Mouse (Mus musculus): Measurements from ENCODE around the gene Nbea.

Nbea gene

DNA sequence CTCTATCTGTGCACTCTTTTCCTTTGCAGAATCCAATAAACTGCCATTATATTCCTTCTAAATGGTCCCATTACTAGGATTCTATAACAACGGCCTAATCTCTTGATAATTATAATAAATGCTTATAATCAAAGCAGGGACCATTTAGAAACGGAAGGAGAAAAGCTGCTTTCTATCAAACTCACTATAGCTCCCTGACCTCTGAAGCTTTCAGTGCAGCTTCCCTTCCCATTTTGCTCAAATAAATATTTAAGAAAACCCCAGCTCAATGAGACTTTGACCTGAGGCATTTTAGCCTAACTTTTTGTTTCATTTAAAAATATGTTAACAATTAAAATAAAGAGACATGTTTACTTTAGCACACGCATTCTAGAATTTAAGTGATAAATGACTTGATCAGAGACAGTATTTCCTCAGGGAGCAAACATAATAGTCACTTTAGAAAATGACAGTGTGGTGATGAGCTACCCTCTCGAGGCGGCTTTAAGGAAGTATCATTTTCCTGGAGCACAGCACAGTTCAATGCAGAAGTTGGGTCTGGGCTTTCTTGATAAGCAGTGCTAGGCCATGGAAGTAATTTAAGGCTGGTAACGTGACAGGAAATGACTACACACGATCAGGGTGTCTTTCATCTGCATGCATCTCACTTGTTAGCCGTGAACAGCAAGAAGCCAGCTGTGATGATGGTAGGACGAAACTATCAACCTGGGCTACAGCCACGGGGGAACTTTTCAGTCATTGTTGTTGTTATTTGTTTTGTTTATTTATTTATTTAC lies 354.8 kb downstream of the Nbea start:
- no peak for DNase-seq (ENCODE audit: low spot score in 2 of 2)

DNA sequence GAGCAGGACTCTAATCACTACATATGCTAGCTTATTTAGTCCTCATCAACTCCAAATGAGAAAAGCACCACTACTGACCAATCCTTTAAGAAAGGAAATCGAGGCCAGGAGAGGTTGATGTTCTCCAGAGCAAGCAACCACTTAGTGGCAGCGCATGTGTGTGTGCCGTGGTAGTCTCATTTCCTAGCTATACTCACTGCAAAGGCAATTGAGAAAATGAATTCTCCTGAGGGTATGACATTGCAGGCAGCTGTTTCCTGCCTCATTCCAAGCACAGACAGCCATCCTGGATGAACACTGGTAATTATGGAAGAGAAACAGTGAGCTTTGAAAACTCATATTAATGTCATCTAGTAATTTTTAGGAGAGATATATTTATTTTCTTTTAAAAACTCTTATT lies 358.6 kb downstream of the Nbea start:
- DNase-seq (ENCODE audit: low spot score in 2 of 2), result no peak

DNA sequence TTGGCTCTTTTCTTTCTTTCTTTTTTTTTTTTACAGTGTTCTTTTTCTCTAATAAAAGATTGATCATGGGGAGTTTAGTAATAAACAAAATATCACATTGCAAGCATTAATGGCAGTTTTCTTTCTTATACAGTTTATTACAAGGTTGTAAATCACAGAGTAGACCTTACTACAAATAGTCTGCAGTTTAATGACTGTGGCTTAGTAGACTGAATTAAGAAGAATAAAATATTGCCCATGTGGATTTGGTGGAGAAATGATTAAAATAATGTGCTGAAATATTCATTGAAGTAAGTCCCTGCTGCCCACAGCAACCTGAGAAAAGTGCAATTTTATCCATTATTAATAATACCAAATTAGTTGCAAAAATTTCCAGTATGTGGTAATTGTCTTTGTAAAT lies 363.9 kb downstream of the Nbea start:
- no peak for DNase-seq (ENCODE audit: low spot score in 2 of 2)

DNA sequence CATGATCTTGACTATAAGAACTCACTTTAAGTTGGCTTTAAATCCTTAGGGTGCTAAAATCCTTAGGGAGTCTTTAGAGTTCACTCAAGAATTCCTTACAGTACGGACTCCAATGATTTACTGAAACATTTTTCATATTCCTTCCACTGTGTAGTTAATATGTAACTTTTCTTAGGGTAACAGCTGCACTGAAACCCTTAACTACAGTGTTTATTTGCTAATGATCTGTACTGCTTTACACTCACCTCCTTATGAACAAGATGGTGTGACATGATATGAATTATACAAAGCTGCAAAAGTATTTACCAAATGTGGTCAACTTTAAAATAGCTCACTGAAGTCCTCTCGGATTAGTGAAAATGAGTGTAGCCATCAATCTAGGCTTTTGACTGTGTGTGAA lies 365.4 kb downstream of the Nbea start:
- no peak for DNase-seq (ENCODE audit: low spot score in 2 of 2)

DNA sequence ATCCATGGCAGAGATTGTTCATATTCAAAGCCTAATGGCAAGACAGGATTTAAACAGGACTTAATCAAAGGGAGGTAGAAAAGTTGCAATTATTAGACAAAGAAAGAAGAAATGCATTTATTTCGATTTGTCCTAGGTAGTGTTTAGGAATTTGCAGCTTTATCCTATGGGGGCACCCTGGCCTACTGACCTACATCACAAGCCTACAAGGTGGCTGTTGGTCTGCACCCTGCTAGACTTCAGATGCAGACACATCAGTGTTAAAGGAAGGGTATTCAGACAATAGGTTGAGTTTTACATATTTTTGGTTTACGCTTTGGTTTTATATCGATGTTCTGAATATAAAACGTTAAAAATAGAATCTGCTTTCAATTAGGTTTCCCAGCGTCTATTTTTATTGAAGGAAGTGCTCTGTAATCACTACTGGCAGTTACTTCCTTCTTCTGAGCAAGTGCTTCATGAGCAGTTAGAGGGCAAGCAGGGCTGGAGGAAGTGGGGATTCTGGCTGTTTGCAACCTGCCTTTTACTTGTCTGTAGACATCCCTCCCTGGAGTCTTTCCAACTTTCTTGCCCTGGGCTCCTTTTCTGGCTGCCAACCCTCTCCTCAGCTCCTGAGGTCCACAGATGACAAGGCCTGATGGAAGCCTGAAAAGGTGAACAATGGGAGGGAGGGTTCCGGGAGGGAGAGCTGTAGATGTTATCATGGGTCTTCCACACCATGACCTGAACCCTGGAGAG lies 366.7 kb downstream of the Nbea start:
- DNase-seq (ENCODE audit: low spot score in 2 of 2), result no peak

DNA sequence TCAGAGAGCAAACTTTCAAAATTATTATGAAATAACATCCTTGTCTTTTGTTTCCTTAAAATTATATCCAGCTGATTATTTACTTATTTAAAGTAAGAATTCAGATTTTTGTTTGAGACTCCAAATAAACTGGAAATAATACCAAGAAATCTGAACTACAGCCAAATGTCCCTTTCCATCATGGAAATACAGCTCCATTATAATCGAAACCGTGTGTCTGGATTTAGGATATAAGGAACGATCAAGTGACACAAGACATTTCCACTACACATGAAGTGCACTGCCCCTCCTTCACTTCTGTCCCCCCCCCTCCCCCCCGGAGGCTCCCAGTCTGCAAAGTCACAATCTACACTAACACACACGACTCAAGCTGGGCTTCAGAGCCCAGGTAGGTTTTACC lies 367.4 kb downstream of the Nbea start:
- no peak for DNase-seq (ENCODE audit: low spot score in 2 of 2)

DNA sequence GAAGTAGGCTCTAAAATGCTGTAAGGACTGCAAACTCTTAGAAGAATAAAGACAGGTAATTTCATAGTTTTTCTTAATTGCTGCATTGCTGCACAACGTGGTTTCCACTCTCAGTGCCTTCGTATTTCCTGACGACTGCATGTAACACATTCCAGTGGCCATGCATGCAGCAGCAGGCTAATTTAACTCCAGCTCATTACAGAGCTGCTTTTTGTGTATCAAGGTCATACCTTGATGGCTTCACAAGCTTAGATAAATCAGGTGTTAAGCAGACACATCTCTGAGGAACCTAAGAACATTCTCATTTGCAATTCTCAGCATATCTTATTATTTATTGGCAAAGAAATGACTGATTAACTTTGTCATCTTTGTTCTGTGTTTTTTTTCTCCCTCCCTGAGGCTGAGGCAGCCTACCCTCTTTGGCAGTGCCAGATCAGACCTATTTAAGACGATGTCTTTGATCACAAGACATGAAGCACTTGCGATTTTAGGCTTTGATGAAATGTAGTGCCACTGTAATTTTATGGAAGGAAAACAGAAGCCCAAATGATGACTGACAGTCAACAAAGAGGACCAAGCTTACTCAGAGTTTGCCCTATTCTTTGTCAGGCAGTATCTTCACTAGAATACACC lies 368.4 kb downstream of the Nbea start:
- no peak for DNase-seq (ENCODE audit: low spot score in 2 of 2)

DNA sequence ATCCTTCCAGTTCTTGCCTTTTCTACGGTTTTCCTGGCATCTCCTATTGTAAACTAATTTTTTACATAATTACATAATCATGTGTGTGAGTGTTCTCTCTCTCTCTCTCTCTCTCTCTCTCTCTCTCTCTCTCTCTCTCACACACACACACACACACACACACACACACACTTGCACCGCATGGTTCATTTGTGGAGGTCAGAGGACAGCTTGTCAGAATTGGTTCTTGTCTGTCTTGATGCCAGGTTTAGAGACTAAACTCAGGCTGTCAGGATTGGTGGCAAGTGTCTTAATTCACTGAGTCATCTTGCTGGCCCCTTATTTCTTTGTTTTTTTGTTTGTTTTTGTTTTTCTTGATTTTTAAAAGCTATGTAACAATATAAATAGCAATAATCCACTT lies 388.7 kb downstream of the Nbea start:
- no peak for DNase-seq (ENCODE audit: low spot score in 2 of 2)

DNA sequence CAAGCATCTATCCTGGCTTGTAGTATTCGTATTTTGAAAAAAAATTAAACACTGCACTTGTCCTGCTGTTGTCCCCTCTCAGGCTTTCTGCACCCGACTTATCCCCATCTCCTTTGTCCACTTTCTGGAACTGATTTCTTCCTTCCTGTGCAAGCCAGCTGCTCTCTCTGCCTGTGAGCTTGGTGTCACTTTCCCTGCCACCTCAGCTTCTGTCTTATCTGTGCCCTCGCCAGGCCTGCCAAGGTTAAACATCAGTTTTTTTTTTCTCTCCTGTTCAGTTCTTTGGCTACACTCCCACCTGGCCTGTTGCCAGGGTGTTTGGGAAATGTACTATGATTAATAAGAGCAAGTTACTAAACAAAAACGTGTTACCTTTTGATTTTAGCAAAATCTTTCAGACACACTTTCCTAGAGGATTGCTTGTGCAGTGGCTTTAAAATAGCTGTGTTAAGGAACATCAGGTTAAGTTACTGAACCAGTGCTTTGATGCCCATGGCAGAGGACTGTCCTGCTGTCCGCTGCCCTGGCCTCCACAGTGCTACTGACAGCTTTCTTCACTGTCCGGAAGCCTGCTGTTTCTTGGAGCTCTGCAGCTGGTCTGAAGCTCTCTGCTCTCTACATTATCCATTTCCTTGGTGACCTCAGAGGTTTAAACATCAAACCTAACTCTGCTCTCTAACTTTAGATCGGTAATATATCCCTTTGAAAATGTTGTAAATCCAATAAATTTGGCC lies 389.5 kb downstream of the Nbea start:
- DNase-seq (ENCODE audit: low spot score in 2 of 2), result no peak

DNA sequence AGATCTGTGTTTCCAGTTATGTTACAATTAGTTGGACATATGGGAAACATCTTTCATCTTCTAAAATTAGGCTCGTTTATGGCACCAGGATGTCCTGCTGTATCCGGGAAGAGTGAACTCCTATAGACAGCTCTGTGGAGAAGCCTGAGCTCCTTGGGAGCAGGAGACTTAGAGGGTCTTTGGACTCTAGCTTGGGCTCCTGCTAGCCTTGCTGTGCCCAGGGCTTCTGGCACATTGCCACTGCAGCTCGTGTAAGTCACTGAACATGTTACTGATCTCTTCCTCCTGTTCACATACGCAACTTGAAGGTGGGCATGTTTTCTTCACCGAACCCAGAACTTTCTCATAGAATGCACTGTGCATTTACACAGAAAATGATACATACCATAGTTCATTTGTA lies 391.2 kb downstream of the Nbea start:
- DNase-seq (ENCODE audit: low spot score in 2 of 2), result no peak

DNA sequence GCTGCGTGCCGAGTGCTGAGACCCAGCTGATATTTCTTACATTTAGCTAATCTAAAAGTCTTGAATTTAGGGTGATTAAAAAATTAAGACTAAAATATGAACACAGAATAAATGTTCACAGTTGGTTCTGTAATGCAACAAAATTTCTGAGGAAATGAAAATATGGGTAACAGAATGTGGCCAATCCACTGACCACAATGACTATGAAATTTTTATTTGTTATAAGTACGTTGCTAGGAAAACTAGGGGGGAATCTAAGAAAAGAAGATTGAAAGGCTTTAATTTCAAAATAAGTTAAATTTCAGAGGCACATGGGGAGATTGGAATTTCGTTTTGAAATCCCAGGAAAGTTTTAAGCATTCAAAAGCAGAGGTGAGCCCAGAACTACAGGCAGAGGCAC lies 392.9 kb downstream of the Nbea start:
- no peak for DNase-seq (ENCODE audit: low spot score in 2 of 2)

DNA sequence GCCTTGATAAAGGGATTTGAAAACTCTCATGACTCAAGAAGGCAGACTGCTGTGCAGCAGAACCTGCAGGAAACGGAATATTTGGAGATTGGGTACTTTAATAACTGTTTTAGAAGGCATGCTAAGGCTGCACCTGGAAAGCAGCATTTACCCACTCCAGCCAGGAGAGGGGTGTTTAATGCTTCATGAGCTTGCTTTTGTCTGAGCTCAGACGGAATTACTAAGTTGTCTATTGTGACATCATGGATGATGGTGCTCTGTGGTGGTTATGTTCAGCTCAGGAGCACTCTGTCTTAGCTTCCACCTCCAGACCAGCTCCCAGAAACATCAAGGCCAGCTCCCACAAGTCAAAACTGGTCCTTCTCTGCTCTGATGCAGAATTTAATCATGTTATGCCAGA lies 393.6 kb downstream of the Nbea start:
- DNase-seq (ENCODE audit: low spot score in 2 of 2), result no peak

DNA sequence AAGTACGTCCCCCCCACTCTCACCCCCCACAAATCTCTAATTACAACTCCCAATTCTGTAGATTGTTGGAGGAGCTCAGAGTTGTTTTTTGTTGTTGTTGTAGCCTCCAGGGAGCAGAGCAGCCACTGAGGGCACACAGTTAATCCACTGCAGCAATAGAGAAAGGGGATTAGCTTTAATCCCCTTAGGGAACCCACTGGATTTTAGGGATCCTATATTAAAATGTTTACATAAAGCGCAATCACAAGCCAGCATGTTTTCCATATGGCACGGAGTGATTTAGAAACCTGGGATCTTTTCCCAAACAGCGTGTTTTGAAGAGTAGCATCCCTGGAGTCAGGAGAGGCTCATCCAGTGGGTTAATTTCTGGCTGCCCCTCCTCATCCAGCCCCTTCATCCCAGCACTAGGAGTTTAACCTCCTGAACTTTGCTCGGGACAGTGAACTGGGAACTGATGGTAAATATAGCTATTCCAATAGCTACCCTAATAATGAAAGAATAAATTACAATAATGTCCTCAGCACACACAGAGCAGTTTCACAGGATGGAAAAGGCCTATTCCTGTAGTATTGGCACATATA lies 394.8 kb downstream of the Nbea start:
- DNase-seq (ENCODE audit: low spot score in 2 of 2), result no peak

DNA sequence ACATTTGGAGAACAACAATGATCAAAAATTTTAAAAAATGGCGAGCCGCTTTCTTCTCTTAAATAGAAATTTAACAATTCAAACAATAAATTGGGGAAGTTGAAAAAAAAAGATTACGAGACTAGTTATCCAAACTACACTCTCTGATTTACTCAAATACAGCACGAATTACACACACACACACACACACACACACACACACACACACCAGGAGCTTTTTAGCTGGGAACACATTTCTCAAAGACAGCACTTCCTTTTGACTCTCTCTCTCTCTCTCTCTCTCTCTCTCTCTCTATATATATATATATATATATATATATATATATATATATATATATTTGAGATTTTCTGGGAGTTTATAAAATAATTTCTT lies 395.3 kb downstream of the Nbea start:
- no peak for DNase-seq (ENCODE audit: low spot score in 2 of 2)

DNA sequence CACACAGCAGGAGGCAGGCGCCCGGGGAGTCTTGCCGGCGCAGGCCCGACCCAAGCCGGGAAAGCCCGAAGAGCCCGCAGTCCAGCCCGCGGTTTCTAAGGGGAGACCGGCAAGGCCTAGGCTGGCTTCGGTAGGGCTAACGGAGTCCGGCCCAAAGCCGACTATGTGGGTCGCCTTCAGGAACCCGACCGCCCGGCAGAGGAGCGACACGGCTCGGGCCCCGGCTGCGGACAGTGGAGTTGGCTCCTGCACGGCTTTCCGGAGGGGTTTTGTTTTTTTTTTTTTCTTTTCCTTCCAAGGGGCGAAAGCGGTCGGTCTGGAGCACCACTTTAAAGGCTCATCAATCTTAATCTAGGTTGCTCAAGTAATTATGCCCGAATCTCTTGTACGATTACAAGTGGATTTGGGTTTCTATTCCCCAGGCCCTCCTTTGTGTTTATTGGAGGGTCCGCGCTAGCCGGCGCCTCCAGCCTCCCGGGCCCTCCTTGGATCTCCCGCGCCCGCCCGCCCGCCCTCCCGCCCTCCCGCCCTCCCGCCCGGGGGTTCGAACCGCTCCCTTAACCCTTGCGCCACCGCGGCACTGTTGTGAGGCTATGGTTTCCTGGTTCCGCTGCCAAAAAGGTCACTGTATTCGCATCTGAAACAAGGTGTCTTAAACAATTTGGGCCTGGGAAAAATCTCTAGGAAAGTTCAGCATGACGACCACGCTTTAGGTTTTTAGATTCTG lies 395.9 kb downstream of the Nbea start:
- no peak for DNase-seq (ENCODE audit: low spot score in 2 of 2)

DNA sequence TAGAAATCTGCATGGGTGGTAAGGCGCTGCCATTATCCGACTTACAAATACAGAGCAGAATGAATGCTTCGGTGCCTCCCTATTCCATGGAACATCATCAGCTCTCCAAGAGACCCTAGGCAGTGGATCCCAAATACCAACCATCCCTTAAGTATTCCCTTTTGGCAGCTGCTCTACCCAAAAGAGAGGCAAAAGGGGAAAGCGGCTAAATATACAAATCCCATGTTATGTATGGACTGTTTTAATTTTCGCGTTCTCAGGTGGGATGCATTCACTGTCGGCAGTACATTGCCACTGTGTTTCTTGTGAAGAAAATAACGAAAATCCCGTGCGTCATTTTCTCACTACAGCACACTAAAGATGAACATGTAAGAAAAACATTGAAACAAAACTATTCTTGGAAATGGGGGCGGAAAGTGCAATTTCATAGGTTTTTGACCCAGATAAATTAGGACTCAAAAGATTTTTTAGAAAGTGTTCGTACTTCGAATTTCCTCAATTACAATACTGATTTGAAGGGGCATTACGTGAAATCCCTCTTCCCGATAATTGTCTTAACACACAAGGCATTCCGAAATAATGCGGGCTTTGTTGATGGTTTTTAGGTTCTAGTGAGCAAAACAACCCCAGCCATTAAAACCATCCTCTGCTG lies 396.5 kb downstream of the Nbea start:
- DNase-seq (ENCODE audit: low spot score in 2 of 2), result no peak

DNA sequence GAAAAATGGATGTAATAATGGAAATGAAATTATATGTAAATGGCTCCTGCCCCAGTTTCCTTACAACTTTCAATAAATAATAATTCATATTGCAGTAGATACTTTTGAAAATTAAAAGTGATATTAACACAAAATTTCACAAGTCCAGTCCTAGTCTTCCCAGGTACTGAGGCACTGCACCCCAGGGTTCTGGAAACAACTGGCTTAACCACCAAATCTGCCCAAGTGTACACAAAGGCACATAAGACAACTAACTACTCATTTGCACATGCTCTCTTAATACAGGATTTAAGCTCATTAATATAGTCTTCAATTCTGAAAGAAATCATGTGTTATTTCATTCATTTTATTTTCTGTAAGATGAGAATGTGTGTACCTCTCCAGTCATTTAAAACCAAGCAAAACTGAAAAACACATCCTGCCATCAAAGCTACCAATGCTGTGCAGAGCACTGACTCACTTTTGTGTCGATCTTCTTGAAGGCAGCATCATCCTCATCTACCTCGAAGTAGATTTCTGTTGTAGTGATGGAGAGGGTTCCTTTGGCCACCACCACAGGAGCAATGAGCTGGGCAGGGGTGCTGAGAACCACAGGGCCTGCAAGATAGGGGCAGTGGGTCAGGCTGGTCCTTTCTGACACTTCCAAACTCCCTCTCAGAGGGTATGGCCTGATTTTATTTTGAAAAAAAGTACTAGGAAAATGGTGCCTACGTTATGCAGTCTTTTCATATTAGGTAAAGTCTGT lies 397.3 kb downstream of the Nbea start:
- no peak for DNase-seq (ENCODE audit: low spot score in 2 of 2)

DNA sequence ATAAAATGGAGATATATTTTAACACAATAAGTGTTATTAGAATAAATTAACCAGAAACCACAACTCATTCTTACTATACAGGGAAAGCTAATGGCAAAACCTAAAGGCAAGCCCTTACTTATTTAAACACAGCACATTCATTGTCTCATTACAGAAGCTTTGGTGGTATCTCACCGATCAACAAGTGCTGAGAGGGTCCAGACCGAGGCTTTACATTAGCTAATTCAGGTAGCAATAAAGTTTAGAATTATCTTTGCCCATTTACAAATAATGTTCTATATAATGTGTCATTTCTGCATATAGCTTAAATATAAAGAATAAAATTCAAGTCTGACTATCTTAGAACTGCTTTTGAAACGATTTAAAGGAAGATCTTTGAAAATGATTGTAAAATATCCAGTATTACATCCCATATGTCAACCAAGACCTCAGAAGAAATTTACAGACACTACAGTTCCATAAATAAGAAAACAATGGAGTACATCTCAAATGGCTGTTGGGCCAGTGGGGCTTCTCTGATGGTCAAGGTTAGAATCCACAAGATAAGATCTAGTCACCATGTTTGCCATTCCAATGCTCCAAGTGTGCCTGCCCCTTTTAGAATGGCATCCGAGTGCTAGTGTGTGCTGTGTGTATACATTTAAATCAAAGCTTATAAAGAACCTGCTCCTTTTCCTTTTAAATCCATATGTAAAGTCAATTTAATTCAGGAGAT lies 398.1 kb downstream of the Nbea start:
- no peak for DNase-seq (ENCODE audit: low spot score in 2 of 2)

DNA sequence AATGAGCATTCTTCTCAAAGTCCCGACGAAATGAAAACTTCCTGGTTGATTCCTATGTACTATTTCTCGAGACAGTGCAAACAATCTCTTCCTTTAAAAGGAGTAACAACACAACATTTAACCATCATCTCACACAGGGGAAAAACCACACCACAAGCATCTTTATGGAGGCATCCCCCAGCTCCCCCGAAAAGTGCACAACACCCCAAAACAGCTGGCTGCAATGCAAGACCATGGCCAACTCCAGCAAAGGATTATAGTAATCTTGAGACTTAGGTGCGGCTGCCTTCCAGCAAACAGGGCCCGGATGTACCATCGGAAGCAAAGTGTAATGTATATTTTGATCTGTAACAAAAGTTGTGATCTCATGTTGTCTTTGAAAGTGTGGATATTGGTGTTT lies 399.4 kb downstream of the Nbea start:
- no peak for DNase-seq (ENCODE audit: low spot score in 2 of 2)
